Mouse (Mus musculus) brain, adult 2 months (tissue): ENCODE measurements at regions not wholly inside any gene's neighbourhood (a gene's known extent, or its start where the extent isn't known, plus 50 kb on each side); places are given as distances from the start of the nearest gene placed in this dataset.

Experiments used
- DNase-seq: peaks from one replicate; pipeline ENCODE4 v3.0.0; 2011; ENCODE audit warnings: low read depth, low spot score

DNA sequence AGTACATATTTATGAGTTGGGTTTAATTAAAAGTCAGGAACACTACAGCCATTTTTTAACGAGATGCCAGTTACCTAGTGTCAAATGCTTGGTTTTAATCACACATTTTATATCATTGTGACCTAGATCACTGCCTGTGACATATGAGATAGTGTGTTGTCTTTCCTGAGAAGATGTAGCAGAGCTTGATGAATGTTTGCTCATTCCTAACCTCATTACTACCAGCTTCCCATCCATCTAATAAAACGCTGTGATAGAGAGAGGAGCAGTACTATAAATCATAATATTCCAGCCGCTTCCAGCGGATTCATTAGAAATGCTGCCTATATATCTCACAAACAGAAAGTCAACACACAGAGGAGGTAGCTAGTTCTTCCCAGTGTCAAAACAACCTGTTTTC, 163.6 kb downstream of the Aldoart1 start:
- DNase-seq = no peak

DNA sequence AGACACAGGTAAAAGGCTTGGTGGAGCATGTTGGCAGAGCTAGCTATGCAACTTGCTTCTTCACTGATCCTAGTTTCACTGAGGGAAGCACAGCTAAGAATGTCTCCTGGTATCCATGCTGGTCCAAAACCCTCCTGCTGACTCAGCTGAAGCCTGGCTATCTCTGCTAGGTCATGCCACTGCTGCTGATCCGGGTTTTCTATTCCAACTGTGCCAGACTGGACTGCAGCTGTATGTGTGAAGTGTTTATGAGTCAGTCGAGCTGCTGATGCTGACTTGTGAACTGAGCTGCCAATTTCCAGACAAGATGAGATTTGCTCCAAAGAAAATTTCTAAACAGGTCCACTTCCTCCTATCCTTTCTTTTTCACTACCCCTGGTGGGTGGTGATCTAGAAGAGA, 178.4 kb downstream of the Aldoart1 start:
- no peak for DNase-seq

DNA sequence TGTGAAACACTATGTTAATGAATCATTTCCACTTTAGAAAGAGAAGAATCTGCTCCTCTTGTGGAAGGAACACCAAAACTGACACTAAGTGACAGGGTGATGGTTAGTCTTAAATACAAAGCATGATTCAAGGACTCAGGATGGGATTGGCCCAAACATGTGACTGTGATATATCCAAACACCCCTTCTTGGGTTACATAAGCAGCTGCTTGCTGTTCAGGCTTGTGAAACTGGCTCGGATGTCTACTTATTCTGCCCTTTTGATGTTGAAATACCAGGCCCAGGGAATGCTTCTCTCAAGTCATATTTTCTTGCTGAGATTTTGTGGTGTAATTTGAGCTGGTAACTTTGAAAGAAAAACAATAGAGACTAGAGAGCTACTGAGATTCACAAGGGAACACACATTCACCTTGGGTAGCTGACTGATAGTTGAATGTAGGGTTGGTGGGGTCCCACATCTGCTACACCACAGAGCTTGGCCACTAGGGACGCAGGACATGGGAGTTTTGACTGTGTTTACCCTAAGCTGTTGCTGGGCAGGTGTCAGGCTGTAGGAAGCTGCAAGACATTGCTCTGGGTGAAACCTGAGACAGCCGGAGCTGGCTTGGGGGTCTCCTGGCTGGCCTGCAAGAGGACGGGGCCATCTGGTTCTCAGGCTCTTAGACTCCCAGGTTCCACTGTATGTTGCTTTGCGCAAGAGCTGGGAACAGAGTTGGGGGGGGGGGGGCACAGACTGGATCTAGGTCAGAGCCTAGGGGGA, 180.6 kb downstream of the Aldoart1 start:
- DNase-seq = no peak

GRCm38 (mm10) chr4:72669827-72670494, 182.5 kb downstream of the Aldoart1 start:
- peak; percentile 3 for DNase-seq

- peak; percentile 10 for DNase-seq
Measured at GRCm38 (mm10) chr4:72664379-72664778, 188.1 kb downstream of the Aldoart1 start.

DNA sequence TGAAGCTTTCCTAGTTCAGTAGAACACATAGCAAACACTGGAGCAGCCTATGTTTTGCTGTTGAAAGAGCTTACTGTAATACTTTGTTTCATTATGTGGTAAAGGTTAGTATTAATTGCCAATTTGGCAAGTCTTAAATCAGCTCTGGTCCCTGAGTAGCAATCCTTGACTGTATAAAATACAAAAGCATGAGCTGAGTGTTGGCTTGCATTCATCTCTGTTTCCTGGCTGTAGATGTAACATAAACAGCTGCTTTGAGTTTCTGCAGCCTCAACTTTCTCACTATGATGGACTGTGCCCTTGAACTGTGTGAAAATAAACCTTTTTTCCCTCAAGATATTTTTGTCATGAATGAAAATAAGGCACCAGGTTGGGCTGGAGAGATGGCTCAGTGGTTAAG, 190.0 kb downstream of the Aldoart1 start:
- no peak for DNase-seq

- peak; percentile 13 for DNase-seq
Measured at GRCm38 (mm10) chr4:72656206-72656605, 196.2 kb downstream of the Aldoart1 start.

DNA sequence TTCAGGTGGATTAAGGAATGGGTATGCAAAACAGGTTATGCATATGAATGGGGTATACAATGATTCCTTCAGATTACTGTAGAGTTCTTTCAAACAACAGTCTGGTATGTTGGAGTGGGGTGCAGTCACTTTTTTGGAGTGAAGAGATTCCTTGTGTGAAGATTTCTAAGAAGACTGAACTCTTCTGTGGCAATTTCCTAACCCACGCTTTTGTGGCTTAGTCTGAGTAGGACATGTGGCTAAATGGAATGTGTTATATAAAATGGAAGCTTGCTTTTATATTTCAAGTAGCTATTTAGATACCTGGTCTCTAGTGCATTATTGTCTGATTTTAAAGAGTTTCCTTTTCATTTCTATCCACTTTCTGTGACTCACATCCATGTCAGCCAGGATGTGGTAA, 205.3 kb downstream of the Aldoart1 start:
- DNase-seq = peak; percentile 9

GRCm38 (mm10) chr4:72629416-72629815, 223.0 kb downstream of the Aldoart1 start:
- DNase-seq = no peak

DNA sequence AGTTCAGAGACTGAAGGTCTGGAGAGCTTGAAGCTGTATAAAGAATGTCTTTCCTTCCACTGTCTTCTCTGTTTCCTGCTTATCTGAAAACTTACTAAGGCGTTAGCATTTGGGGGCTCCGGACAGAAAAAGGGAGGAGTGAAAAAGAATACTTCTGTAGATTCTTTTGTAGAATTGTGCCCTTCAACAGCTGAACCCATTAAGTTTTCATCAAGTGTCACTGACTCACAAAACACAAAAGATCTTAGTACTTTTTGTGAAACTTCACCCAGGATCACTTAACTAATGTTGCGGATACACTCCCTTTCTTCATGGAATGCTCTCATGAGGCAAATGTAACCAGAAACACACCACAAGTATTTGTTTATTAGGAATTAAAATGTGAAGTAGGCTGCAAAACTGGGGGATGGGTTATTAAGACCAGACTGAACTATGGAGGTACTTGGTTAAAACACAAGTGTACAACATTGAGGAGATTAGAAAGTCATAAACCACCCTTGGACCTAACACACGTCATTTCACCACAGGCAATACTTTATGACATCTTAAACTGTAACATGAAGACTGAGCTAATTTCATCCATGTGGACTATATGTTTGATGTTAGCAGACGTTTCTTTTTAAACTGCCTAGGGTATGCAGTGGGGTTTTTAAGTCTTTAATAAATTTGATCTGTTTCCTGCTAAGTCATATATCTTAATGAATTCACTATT, 225.1 kb downstream of the Aldoart1 start:
- DNase-seq = no peak

DNA sequence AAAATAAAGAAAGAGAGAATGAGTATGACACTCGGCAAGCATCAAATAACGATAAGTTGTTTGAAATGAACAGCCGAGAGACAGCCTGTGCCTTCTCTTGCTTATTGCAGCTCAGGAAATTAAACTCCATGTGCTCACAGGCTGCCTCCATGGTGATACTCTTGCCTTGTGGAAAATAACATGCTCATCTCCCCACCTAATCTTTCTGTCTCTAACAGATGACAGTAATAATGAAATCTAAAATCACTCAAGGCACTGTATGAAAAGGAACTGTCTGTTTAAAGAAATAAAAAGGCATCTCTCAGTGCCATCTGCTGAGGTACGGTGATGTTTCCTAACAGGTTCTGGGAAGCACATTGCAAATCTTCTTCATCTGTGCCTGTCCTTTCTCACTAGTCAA, 247.3 kb downstream of the Aldoart1 start:
- peak; percentile 53 for DNase-seq

- DNase-seq = no peak
Measured at GRCm38 (mm10) chr4:72595494-72595893, 256.9 kb downstream of the Aldoart1 start.

DNA sequence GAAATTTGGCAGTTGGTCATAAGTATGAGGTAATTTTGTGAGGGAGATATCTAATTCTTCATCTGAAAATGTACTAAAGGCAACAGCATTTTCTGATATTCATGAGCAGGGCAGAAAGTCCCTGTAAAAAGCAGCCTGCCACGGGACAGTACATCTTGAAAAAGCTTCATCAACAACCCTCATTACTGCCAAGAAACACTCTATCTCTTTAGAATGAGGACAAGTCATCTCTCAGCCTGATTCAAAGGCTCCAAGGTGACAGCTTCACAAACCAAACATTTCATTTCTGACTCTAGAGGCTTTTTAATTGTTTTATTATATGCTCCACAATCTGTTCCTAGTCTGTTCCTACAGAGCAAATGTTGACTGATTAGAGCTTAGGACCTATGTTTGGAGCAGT, 260.3 kb downstream of the Aldoart1 start:
- peak; percentile 11 for DNase-seq

GRCm38 (mm10) chr4:72574946-72575345, 277.5 kb downstream of the Aldoart1 start:
- no peak for DNase-seq

DNA sequence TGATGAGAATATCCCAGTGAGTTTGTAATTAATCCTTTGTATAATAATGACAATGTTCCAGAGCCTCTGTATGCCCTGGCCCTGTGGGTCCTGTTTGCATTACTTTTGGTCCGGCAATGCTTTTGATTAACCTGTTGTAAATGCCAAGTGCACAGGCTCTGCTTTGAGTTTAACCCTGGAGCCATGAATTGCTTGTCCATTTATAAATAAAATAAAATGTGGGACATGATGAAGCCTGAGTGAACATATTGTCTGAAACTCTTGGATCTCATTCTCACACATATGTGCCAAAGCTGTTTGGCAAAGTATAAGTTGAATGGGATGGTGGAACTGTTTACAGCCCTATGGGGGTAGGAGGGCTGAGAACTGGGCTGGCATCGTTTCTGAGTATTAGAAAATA, 280.5 kb downstream of the Aldoart1 start:
- no peak for DNase-seq

DNA sequence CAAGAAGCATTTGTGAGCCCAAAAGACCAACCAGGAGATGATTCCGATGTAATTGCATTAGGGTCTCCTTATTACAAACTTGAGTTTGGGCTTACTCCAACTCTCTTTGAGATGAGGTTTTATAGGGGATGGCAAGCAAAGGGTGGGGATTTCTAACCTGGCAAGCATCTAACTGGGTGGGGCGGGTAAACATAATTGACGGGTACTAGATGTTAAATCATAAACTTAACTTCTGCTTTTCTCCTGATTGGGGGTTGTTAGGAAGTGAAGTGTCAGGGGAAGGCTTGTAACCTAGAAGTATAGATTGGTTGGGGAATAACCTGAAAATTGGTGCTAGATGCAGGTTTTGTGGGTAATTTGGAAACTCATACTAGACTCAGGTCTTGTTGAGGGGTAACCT, 287.2 kb downstream of the Aldoart1 start:
- DNase-seq = no peak

DNA sequence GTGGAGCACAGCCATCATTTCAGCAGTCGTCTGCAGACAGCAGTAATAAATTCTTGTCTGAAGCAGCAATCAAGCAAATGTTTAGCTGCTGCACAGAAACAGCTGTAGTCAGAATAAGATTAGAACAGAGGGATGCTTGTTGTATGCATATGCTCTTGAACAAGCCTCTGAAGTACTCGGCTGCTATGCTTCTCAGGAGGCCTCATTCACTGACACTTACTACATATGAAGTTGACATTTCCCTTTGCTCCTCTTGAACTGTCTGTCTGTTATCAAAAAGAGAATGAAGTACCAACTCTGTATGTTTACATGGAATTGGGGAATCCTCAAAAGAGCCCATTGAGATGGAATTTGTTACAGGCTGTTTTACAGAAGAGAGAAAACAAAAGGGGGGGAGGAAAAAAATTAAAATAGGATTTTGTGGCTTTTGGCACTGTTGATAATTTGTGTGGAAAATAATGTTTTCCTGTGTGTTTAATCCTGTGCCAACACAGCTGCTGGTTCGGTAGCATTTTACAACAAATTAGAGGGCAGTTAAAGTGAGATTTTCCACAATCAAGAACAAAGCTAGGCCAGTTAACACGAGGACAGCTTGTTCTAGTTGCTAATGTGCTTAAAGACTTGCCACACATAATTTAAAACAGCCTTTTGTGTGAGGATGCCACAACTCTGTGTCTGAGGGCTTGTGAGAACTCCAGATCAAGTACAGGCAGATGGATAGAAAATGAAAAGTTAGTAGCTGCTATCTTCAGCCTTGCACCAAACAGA, 289.3 kb downstream of the Aldoart1 start:
- DNase-seq = peak; percentile 15

DNA sequence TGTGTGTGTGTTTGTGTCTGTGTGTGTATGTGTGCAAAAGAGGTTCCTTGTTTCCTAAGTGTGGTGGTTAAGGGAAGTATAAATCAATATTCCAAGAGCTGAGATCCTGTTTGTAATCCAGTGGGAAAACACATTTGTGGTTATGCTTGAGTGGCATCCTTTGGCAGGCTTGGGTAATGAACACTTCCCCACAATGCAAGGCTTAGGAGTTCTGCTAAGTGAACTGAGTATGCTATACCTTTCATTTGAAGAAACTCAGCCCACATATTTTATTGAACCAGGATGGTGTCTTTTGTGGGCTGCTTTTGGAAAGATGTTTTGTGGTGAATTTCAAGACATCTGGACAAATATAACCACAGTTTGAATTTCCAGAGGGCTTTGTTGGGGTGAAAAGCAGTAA, 298.2 kb downstream of the Aldoart1 start:
- DNase-seq = no peak

DNA sequence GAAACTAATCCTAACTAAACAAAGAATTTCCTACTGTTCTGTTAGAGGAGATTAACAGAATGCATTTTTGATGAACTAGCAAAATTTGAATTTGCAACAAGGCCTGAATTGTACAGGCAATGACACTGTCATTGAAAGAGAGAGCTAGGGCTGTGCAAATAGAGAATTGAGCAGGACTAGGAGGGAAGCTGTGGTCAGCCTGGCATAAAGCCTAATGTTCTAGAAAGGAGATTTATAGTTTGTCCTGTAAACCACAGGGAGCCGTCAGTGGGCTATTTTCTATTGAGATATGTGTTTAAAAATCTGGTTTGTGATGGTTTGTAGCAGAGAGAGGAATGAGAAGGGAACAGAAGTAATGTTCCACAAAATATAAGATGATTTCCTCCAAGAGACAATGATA, 317.9 kb downstream of the Aldoart1 start:
- DNase-seq = no peak

- no peak for DNase-seq
Measured at GRCm38 (mm10) chr4:72524630-72525029, 323.9 kb upstream of the Tle1 start.

DNA sequence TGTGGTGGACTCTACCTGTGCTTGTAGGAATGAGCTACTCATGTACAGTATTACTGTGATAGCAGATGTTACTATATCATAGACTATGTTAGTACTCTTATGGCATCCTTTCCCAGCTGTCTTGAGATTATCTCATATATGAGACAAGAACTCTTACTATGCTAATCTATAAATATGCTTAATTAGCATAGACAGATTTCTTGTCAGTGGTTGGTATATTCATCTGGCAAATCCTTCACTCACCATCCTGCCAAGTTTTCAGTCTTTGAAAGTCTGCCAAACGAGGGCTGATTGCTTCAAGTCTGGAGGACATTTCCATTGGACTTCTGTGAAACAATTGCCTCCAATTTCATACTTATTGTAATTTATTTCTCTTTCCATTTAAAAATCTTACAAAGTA, 323.4 kb upstream of the Tle1 start:
- peak; percentile 88 for DNase-seq

GRCm38 (mm10) chr4:72511220-72511619, 310.5 kb upstream of the Tle1 start:
- DNase-seq = no peak
